Mouse (Mus musculus) left cerebral cortex, adult 18-20 months (tissue): ENCODE measurements at regions not wholly inside any gene's neighbourhood (a gene's known extent, or its start where the extent isn't known, plus 50 kb on each side); places are given as distances from the start of the nearest gene placed in this dataset.

Experiments used
- DNase-seq, 2 experiments: peaks; one replicate each; pipeline ENCODE4 v3.0.0; 2021 to 2022; ENCODE audit warnings: low spot score in 2 of 2, mixed read lengths in 1 of 2

DNA sequence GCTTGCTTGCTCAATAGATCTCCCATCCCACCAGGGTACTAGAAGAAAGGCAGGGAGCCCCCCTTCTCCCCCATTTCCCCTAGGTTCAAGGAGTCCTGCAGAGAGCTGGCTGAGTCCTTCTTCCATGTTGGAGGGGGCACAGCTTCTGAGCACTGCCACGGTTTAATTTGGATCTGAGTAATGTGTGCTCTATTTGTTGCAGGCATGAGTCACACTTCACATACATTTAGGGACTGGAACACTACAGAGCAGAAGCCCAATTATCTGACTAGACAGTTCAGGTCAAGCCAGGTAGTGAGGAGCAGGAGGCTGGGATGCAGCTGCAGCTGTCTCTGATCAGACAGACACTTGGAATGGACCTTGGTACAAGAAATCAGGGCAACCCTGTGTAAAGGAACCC, 644.1 kb upstream of the Fam19a5 start:
- DNase-seq, result no peak

DNA sequence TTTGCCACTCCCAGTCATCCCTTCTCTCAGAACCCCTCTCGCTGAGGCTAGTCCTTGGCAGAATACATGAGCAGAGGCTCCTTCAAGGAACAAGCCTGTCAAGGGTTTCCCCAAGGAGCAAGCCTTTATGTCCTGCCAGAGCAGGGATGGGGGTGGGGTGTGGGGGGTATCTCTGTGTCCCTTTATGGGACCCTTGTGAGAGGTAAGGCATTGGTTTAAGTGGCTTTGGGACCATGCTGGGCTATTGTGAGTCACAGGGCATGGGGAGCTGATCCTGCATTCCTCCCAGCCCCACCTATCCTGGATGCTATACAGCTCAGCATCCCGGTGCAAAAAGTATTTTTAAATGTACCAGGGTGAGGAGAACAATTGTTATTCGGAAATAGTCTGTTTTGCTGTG, 641.1 kb upstream of the Fam19a5 start:
- DNase-seq, result no peak

DNA sequence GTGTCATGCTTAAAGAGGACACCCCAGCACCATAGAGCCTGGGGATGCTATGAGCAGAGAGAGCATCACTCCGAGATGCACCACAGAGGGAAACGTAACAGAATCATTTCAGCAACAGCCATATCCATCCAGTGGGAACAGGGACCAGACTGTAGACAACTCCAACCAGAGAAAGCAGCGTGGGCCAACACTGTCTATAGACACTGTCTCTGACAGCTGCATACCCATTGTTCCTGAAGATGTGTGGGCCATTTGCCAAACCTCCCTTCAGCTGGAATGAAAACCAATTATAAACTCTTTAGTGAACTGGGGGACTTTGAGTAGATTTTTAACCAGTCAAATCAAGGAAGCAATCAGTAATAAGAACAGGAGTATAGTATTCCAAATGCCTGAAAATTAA, 630.8 kb upstream of the Fam19a5 start:
- DNase-seq, result no peak

GRCm38 (mm10) chr15:86917891-86918290, 626.2 kb upstream of the Fam19a5 start:
- no peak for DNase-seq

DNA sequence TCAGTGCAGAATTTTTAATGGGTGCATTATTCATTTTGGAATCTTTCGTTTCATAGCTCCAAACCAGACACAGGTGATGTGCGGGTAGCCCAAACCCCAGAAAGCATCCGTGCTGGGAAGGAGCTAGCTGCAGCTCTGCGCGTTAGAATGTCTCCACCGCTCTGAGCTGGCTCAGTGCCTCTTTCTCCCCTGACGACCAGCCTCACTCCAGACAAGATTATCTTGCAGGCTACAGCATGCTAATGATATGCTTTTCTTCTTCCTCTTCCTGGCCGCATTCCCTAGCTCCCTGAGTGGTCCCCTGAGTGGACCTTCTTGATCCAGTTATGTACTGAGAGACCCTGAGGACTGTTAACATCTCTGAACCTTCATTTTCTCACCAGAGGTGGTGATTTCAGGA, 624.4 kb upstream of the Fam19a5 start:
- DNase-seq, result no peak

DNA sequence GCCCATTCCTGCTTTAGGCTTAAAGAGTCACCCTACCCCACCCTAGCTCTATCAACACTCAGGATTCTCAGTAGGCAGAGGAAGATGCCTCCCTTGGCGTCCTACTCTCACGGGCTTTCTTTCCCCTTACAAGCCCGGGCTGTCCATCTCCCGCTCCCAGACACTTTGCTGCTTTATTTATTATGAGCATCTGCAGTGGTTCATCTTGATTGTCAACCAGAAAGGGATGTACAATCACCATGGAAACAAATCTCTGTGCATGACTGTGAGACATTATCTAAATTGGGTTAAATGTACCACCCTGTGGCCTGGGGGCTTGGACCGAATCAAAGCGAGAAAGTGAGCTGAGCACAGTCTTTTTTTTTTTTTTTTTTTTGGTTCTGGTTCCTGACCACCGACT, 623.9 kb upstream of the Fam19a5 start:
- no peak for DNase-seq

GRCm38 (mm10) chr15:86921401-86921800, 622.7 kb upstream of the Fam19a5 start:
- no peak for DNase-seq

DNA sequence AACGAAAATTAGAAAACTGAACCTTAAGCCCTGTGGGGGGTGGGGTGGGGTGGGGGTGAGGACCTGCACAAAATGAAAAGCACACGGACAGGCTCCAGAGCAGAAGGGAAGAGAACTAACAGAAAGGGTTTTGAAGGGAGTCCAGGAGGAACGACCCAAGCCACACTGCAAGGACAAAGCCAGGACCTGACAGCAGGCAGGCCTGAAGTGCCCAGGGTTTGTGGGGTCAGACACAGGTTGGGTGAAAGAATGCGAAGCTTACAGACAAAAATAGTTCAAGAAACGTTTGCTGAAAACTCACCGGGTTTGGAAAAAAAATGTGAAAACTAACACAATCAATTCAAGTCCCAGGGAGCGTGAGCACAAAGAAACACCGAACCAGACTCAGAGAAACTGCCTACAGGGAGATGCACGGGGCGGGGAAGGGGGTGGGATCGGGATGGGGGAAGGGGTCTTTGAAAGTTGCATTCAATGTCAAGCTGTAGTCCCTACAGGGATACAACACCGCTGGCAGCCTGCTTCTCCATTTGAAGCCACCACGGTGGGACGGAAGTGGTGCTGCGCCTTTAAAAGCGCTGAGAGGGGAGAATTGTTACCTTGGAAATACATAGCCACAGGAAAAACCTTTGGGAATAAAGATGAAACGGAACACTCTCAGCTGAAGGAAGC, 618.9 kb upstream of the Fam19a5 start:
- DNase-seq, result no peak

GRCm38 (mm10) chr15:86932345-86933075, 611.6 kb upstream of the Fam19a5 start:
- DNase-seq, result no peak

- no peak for DNase-seq
Observed at GRCm38 (mm10) chr15:86937364-86937763, 606.7 kb upstream of the Fam19a5 start.

DNA sequence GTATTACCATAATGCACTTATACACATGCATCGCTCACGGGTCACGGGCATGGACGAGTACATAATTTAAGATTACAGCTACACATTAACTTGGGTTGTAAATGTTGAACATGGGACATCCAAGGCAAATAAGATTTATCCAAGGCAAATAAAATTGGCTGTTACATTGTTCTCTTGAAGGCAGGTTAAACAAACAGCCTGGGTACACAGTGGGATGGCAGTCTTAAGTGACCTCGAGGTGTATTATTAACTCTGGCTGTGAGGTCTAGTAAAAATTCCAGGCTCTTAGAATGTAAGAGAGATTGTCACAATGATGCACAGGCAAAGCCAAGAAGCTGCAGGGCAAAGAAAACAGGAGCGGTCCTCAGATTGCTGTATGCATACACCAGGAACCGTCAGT, 599.6 kb upstream of the Fam19a5 start:
- no peak for DNase-seq

- no peak for DNase-seq
Observed at GRCm38 (mm10) chr15:86952593-86952992, 591.5 kb upstream of the Fam19a5 start.

DNA sequence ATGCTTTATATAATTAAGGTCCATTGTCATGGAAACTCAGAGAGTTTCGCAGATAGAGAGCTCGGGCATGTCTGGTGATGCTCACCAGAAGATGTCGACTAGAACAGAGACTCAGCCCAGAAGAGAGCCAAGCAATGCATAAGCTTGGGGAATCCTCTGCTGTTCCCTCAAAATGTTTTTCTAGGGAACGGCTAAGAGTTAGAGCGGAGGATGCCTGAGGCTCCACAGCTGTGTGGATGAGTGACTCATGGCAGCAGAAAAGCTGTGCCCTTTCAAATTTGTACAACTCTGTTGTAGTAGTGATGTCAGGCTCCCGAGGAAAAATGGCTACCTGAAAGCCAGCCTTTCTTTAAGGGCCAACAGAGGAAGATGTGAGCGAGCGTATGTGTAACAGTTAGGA, 586.2 kb upstream of the Fam19a5 start:
- peak in 1 of 2 experiments; percentile 5 for DNase-seq

GRCm38 (mm10) chr15:86962921-86963320, 581.2 kb upstream of the Fam19a5 start:
- DNase-seq, result no peak

GRCm38 (mm10) chr15:86963486-86963885, 580.6 kb upstream of the Fam19a5 start:
- DNase-seq, result peak in 1 of 2 experiments; percentile 3

DNA sequence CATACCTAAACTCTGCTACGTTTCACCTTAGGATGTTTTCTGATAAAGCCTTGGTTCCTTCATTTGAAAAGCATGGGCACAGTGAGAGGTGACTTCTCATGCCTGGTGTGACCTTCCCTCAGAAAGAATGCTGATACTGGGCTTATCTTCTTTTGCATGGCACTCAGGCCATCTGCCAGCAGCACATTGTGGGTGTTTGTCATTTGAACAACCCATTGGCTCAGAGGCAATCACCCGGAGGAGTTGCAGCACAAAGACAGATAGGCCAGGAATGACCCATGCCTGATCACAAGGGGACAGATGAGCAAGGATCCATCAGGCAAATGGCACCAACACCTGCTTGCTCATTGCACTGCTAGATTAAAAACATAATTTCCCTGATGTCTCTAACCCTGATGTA, 572.7 kb upstream of the Fam19a5 start:
- no peak for DNase-seq

DNA sequence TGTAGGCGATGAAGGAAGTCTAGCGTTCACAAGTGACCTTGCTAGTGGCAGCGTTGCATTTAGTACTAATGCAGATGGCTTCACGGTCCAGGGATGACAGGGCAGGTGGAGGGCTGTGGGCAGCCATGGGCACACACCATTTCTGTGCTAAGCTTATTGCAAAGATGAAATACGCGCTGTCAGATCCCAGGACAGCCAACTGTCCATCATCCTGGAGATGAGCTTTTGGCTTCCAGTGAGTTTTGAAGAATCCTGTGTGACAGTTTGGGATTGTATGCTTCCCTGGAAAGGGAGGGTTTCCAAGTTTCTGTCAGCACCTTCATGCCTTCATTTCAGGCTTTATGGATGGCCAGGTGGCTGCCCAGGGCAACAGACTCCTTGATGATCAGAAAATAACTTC, 547.9 kb upstream of the Fam19a5 start:
- DNase-seq, result no peak

DNA sequence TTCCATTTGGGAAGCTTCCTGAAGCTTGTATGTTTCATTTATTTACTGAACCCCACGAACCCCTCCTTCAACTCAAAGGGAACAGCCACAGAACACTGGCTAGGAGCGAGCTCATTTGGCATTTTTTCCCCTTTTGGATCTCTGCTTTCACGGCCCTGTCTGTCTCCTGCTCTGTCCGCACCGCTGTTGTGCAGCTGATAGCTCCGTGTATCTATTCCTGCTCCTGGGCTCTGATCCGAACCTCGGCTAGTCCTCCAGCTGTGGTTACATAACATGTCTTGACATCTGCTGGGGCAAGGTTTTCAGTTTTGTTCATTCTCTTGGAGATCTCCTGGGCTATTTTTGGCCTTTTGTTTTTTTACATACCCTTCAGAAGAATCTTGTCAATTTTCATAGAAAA, 525.1 kb upstream of the Fam19a5 start:
- no peak for DNase-seq

DNA sequence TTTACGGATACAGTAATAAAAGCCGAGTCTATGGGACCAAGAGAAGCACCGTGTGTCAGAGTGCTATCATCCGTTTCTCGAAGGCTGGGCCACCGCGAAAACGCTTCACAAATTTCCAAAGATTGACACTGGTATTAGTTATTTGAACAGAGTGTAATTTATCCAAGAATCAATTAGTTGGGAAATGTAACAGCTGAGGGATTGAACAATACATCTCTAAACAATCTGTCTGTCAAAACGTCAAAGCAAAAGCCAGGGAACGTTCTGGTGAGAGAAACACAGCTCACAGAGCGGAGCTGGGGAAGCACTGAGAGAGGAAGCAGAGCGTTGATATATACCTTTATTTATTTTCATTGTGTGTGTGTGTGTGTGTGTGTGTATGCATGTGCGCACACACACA, 498.1 kb upstream of the Fam19a5 start:
- no peak for DNase-seq

DNA sequence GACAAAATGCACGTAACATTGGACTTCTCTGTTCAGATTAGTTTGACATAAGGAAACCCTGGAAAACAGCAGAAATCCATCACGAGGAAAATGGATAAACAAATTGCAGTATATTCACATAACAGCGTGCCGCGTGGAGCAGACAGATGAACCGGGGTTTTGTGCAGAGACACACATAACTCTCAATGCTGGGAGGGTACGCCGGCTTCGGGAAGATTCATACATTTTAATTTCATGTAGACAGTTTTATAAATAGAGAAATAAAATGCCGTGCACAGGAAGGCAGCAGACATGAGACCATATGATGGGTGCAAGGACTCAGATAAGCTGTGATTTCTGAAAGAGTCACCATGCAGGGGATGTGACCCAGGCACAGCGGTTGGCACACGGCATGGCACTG, 489.9 kb upstream of the Fam19a5 start:
- DNase-seq, result no peak

DNA sequence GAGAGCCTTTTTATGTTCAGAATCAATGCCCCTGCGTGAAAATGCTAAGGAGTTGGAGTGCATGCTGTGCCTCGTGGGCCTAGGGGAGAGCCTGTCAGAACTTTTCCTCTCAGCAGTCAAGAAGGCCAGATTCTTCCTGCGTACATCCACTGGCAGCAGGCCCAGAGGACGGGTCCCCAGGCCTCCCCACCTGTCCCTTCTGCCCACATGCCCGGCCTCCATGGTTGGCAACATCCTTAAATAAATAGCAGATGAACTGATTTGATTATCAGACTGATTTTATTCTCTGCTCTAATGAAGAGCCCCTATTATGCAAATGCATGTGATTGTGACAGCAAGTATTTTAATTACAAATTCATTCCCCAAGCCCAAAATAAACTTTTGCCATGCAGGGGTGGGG, 479.2 kb upstream of the Fam19a5 start:
- DNase-seq, result no peak

- DNase-seq, result no peak
Observed at GRCm38 (mm10) chr15:87068261-87068660, 475.8 kb upstream of the Fam19a5 start.

GRCm38 (mm10) chr15:87074559-87074958, 469.5 kb upstream of the Fam19a5 start:
- DNase-seq, result no peak
